Mouse (Mus musculus): ENCODE data around the gene Bnip1.
A peak's percentile ranks its signal among the peaks of the same experiment; 100 is the strongest.

Gene Bnip1

DNA sequence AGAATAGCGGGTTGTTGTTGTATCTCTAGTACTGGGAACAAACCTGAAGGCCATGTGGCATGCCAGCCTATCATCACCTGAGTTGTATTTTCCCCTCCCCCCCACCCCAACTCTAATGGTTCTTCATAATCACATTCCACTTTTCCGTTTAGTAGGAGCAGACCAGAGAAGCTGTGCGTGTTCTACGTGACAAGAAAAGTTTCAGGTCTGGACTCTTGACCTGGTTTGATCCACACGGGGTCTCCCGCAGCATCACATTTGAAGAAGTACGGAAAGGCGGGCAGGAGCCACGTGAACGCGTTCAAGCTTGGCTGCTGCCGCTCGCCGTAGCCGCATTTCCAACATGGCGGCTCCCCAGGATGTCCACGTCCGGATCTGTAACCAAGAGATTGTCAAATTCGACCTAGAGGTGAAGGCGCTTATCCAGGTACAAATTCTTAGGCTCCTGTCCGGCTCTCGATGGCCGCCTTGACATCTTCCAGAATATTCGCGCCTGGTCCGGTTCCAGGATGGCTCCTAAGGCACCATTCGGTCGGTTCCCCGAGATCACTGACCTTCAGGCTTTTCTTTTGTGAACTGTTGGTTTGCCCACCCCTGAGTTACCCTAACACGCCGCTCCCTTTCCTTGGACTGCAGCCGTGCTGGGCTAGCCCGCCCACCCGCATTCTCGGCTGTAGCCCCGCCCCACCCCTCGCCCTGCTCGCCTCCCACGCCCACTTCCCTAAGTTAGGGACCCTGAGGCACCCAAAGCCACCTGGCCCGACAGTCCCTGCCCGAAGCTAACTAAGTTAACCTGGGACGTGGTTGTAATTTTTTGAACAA, at the start of gene Bnip1:
TSS of gene Bnip1 (plus strand) at position 317 of the 822 bp plus-strand sequence.
- DNase-seq = peak; percentile 80

DNA sequence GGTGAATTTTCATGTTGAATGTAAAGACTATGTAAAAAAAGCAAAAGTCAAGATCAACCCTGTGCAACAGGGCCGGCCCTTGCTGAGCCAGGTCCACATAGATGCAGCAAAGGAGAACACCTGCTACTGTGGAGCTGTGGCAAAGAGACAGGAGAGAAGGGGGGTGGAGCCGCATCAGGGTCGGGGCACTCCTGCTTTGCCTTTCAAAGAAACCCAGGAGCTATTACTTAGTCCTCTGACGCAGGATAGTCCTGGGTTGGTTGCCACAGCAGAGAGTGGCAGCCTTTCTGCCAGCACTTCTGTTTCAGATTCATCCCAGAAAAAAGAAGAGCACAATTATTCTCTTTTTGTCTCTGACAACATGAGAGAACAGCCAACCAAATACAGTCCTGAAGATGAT, 38.3 kb upstream of the Bnip1 start:
- DNase-seq = no peak

- no peak for DNase-seq
Measured at GRCm38 (mm10) chr17:26743294-26743693, 37.6 kb upstream of the Bnip1 start.

DNA sequence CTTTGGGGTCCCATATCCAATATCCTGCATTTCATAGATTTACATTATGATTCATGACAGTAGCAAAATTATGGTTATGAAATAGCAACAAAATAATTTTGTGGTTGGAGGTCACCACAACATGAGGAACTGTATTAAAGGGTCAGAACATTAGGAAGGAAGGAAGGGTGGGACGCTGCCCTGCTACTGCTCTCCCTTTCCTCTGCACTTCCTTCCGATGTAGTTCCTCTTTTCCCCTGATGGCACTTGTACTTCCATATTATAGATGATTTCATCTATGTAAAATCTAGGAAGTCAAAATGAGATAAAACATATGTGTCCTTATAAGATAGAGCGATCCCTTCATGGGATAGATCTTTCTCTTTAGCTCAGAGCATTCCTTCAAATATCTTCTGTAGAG, 30.9 kb upstream of the Bnip1 start:
- no peak for DNase-seq

DNA sequence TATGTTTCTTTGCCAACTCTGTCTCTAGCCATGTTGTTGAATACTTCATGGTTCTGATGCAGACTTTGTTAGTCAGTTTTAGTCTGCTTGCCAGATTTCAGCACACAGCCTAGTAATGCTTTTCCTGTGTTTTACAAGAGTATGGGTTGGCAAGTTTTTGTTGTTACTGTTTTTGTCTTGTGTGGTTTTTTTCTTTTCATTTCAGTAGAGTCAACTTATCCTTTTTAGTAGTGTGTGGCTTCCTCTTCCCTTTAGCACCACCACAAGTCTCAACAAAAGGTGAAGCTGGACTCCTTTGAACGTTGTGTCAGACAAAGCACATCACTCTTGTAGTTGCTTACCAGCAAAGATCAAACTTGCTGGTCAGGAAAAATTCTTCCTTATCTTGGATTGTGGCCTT, 28.6 kb upstream of the Bnip1 start:
- DNase-seq = no peak

DNA sequence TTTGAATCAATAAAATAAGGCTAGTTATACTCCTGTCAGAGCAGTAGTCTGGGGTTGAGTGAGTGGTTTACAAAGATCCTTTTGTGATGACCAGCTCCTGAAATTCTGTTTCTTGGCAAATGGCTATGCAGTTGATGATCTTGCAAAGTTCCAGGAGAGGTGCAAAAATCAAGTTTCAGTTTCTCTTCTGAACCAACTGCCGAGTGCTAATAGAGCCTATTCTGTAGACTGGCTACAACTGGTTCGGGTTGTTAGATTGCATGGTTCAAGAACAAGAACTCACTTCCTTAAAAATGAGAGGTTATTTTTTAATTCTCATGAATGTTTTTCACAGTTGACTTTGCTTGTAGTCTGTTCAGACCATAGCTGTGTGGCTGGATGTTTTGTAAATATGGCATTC, 27.4 kb upstream of the Bnip1 start:
- no peak for DNase-seq

DNA sequence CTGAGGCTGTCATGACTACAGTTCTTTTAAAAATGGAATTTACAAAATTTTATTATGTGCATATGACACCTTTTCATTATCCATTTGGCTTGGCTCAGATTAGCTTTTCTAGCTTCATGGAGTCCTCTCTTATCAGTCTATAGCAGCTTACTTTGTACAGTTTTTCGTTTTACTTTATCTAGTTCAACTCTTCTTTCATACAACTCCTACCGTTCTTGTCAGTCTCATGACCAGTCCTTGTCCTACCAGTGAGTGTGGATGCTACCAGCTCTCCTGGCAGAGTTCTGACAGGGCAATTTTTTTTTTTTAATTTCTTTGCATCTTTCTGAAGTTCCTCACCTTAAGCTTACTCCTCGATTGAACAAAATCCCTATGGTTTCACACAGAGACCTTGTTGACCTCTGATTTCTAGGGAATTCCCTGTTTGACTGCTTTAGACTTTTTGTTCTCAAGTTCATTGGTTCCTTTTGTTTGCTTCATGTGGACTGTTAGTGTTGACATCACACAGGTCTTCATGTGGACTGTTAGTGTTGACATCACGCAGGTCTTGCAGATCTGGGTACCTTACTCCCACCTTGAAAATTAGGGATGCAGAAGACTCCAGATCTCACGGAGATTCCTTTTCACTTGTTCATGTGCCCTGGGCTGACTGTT, 13.6 kb upstream of the Bnip1 start:
- no peak for DNase-seq

GRCm38 (mm10) chr17:26767754-26768124, 13.1 kb upstream of the Bnip1 start:
- DNase-seq = peak; percentile 52

- DNase-seq = no peak
Measured at GRCm38 (mm10) chr17:26776211-26776610, 4.7 kb upstream of the Bnip1 start.

- no peak for DNase-seq
Measured at GRCm38 (mm10) chr17:26778001-26778400, 2.9 kb upstream of the Bnip1 start.

DNA sequence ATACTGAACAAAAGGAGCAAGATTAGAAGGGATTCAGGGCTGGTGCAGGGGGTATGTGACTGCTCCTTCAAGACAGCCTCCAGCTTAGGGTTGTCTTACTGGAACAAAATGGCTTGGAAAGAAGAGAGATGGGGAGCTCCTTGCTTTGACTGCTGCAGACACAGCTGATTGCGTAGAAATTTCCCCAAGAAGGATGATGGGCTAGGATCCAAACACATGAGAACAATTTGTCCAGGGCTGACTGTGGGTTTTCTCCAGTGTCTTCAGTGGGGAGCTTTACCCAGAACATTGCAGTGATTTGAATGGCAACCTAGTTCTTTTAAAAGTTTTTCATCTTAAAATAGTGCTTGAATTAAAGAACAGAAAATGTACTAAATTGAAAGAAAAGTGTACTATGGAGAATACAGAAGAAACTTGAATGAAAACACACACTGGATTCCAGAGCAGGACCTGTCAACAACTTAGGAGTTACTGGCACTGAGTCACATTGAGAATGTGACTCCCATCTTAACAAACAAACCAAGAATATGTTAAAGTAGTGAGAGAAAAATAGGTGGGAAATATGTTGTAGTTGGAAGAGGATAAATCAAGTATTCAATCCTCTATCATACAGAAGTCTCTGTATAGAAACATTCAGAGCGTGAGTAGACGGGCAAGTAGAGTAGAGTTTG, 2.3 kb upstream of the Bnip1 start:
- no peak for DNase-seq

- no peak for DNase-seq
Measured at GRCm38 (mm10) chr17:26779471-26779870, 1.4 kb upstream of the Bnip1 start.

DNA sequence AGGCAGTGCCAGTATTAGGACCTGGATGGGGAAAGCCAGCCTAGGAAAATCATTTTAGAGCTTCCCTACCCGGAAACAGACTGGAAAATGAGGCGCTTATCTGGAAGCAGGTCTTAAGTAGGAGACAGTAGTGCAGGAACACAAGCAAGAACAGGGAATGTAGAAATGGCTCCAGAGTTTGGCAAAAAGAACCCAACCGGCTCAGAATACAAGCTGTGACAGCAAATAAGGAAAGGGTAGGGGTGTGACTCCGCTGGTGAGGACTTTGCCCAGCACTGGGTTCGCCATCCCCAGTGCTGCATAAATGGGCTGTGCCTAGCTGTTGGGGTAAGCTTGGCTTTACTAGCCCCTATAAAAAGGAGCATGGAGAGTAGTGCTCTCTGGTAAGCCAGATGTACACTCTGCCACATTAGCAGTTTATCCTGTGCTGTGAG, 761 bp downstream of the Bnip1 start:
- peak; percentile 25 for DNase-seq

- DNase-seq = peak; percentile 46
Measured at GRCm38 (mm10) chr17:26784525-26784924, 3.7 kb downstream of the Bnip1 start.

- DNase-seq = peak; percentile 3
Measured at GRCm38 (mm10) chr17:26786586-26786985, 5.7 kb downstream of the Bnip1 start.

- DNase-seq = peak; percentile 1
Measured at GRCm38 (mm10) chr17:26788986-26789385, 8.1 kb downstream of the Bnip1 start.

GRCm38 (mm10) chr17:26789460-26790268, 8.8 kb downstream of the Bnip1 start:
- peak; percentile 1 for DNase-seq

GRCm38 (mm10) chr17:26790269-26791214, 9.7 kb downstream of the Bnip1 start:
- DNase-seq = peak; percentile 0

DNA sequence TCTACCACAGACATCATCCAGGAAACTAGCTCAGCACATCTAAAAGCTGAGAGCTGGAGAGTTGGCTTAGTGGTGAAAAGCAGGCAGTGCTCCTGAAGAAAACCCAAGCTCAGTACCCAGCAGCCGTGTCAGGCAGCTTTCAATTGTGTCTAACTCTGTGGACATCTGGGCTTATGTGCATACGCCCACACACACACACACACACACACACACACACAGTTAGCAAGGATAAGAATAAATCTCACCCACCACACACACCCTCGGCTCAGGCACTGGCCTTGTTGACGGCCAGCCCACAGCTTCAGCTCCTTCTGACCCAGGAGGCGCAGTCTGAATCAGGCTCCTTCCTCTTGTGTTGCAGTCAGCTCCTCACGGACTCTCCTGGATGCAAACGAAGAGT, 10.7 kb downstream of the Bnip1 start:
- DNase-seq = no peak

- no peak for DNase-seq
Measured at GRCm38 (mm10) chr17:26792096-26792495, 11.2 kb downstream of the Bnip1 start.

- no peak for DNase-seq
Measured at GRCm38 (mm10) chr17:26793068-26793765, 12.4 kb downstream of the Bnip1 start.
